Mouse (Mus musculus): ENCODE data around the gene Srsf2. TPM values are rescaled to one million over a fixed set of nuclear protein-coding genes. Genes with fewer than 3 reads are reported as not detected.

Srsf2 gene
- polyA plus RNA-seq, 1 experiment: 306 TPM

DNA sequence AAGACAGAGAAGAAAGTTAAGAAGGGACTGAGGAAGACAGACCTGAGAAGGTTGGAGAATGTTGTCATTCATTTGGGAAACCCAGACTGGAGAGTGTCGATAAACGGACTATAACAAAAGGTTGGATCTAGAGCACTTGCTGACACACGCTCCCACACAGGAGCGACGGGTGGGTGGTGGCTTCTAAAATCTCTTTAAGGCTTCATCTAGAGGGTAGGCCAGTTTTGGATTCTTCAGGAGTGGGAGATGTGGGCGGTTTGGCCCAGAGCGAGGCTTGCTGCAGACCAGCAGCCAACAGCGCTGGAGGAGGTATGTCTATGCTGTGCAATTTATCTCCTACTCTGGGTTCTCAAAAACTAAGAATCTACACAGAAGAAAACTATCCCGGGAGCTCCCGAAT is 30.3 kb downstream of the Srsf2 start:
- Histone ChIP-seq H3K4me3 (ENCODE audit: insufficient read depth, low read length) (no peak overlapping the region), H3K4me1 (ENCODE audit: control insufficient read depth, insufficient read depth, low read length) (peaks cover 37% of the 10 kb centered on the region), H3K27ac (ENCODE audit: insufficient read depth, low read length) (peak overlapping the region; percentile 60; the same call in 1 of the 2 replicates)
- TF ChIP-seq POLR2A (IDR thresholded peaks at IDR 0.05; ENCODE audit: low read depth, low read length) (no peak), CTCF (IDR thresholded peaks at IDR 0.05; ENCODE audit: borderline replicate concordance, insufficient read depth, low read length) (no peak)

DNA sequence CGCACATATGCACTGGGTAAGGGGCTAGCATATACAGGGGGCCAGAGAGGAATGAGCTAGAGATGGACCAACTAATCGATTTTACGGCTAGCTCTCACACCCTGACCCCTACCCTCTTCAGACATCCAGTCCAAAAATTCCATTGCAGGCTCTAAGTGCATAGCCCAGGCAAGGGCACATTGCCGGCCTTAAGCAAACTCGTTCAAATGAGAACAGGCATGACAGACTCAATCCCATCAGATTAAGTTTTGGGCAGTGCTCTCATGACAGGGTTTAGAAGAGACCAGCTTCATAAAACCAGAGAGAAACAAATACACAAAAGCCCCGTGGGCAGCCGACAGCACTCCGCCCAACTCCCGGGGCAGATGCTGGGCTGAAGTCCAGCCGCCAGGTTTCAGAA is 30.7 kb downstream of the Srsf2 start:
- TF ChIP-seq POLR2A (IDR thresholded peaks at IDR 0.05; ENCODE audit: low read depth, low read length): no peak
- no peak for TF ChIP-seq CTCF (IDR thresholded peaks at IDR 0.05; ENCODE audit: borderline replicate concordance, insufficient read depth, low read length)
- no peak overlapping the region for H3K4me3 ChIP-seq (ENCODE audit: insufficient read depth, low read length)
- peaks cover 40% of the 10 kb centered on the region for H3K4me1 ChIP-seq (ENCODE audit: control insufficient read depth, insufficient read depth, low read length)
- peak overlapping the region; percentile 60 for H3K27ac ChIP-seq (ENCODE audit: insufficient read depth, low read length)

DNA sequence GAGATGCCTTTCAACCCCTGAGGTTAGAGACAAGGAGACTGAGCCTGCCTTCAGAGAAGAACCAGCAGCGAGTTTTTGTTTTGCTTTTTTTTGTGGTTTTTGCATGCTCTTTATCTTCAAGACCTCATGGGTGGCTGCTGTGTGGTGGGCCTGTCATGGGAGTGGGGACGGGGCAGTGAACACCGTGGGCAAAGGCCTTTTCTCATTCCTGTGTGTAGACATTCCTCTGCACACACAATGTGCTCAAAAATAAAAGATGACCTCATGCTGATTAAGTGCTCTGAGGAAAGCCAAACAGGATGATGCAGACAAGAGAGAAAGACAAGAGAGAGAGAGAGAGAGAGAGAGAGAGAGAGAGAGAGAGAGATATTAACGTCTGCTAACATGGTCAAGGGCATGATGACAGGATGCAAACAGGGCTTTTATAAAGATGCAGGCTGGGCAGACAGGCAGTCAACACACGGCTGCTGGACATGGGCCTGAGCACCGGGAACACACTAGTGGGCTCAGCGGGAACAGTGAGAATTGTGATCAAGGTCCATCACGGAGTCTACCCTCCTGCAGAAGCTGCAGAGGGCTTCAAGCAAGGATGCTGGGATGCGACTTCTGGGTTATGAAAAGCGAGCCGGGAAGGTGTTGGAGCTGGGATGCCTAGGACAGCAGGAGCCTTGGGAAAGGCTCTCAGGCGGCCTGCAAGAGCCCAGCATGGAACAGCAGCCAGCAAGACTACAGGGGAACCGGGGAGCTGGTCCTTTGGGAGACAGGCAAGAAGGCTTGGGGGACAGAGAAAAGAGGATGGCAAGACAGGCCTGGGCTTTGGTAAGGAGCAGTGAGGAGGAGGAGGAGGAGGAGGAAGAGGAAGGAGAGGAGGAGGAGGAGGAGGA is 31.6 kb downstream of the Srsf2 start:
- Histone ChIP-seq H3K4me1 (ENCODE audit: control insufficient read depth, insufficient read depth, low read length) (peaks cover 43% of the 10 kb centered on the region), H3K4me3 (ENCODE audit: insufficient read depth, low read length) (no peak overlapping the region), H3K27ac (ENCODE audit: insufficient read depth, low read length) (peak overlapping the region; percentile 60)
- TF ChIP-seq POLR2A (IDR thresholded peaks at IDR 0.05; ENCODE audit: low read depth, low read length) (no peak), CTCF (IDR thresholded peaks at IDR 0.05; ENCODE audit: borderline replicate concordance, insufficient read depth, low read length) (no peak)

DNA sequence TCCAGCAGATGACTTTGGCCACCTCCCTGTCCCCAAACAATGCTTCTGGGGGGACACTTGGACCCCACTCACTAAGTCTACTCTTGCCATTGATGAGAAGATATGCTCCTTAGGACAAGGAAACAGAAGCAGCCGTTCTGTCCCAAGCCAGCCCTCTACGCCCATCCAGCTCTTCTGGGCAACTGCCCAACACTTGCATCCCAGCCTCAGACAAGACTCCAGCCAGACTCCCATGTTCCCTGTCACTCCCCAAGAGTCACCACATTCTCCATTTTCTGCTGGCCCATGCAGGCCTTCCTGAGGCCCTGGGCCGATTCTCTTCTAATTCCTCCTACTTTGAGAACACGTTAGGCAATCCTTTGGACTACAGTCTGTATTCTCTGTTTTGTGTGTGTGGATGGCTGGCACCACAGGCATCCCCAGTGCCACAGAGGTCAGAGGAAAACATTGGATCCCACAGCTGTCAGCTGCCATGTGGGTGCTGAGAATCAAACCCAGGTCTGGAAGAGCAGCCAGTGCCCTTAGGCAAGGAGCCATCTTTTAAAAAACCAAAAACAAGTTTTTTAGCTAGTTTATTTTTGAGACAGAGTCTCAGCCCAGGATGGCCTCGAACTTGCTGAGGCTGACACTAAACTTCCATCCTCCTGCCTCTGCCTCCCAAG is 32.8 kb downstream of the Srsf2 start:
- TF ChIP-seq POLR2A (IDR thresholded peaks at IDR 0.05; ENCODE audit: low read depth, low read length): no peak
- TF ChIP-seq CTCF (IDR thresholded peaks at IDR 0.05; ENCODE audit: borderline replicate concordance, insufficient read depth, low read length): no peak
- no peak overlapping the region for H3K4me3 ChIP-seq (ENCODE audit: insufficient read depth, low read length)
- peak overlapping the region; percentile 60 for H3K27ac ChIP-seq (ENCODE audit: insufficient read depth, low read length)
- peaks cover 43% of the 10 kb centered on the region for H3K4me1 ChIP-seq (ENCODE audit: control insufficient read depth, insufficient read depth, low read length)

DNA sequence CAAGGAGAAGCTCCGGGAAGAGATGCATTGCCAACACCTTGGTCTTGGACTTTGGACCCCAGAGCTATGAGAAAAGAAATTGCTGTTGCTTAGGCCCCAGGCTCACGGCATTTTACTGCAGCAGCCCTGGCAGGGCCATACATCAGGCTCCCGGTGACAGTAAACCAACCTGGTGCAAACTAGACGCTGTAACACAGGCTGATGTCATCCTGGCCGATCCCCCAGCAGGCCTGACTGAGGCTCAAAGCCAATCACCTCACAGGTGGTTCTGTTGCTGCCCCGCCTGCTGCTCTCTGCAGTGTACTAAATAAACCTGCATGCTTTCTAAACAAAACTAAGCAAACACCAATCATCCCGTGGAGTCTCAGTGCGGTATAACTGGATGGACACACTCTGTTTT is 34.2 kb downstream of the Srsf2 start:
- Histone ChIP-seq H3K27ac (ENCODE audit: insufficient read depth, low read length) (peak overlapping the region; percentile 17), H3K4me1 (ENCODE audit: control insufficient read depth, insufficient read depth, low read length) (peaks cover 51% of the 10 kb centered on the region), H3K4me3 (ENCODE audit: insufficient read depth, low read length) (no peak overlapping the region)
- no peak for TF ChIP-seq POLR2A (IDR thresholded peaks at IDR 0.05; ENCODE audit: low read depth, low read length)
- TF ChIP-seq CTCF (IDR thresholded peaks at IDR 0.05; ENCODE audit: borderline replicate concordance, insufficient read depth, low read length): no peak

DNA sequence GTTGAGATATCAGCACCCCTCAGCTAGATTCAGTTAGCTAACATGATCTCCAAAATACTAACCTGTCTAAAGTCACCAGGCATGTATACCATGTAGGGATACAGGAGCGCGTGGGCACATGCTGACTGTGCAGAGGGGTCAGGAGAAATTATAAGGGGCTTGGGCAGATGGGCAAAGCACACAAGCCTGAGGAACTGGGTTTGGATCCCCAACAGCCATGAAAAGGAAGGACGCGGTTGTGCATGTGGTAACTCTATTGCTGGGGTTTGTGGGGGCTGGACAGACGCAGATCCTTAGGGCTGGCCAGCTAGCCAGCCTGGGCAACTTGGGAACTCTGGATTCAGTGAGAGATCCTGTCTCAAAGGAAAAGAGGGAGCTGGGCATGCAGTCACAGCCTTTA is 35.3 kb downstream of the Srsf2 start:
- H3K4me3 ChIP-seq (ENCODE audit: insufficient read depth, low read length): no peak overlapping the region
- TF ChIP-seq CTCF (IDR thresholded peaks at IDR 0.05; ENCODE audit: borderline replicate concordance, insufficient read depth, low read length): no peak
- TF ChIP-seq POLR2A (IDR thresholded peaks at IDR 0.05; ENCODE audit: low read depth, low read length): no peak
- peak overlapping the region; percentile 88 for H3K27ac ChIP-seq (ENCODE audit: insufficient read depth, low read length)
- H3K4me1 ChIP-seq (ENCODE audit: control insufficient read depth, insufficient read depth, low read length): peaks cover 56% of the 10 kb centered on the region

DNA sequence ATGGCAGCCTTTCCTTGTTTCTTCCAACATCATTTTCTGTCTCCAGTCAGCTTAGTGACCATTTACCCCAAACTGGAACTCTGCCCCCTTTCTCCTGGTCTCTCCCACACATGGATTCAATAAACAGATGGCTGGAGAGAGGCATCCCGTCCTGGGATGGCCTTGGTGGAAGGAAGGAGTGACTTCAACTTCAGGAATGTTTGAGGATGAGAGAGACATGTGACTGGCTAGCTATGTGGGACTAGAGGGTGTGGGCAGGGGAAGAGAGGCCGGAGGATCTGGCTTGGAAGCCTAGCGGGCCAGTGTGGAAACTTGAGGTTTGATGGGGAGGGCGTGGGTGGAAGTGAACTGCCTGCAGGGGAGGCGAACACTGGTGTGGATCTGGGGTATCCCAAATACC is 36.1 kb downstream of the Srsf2 start:
- peak overlapping the region; percentile 93 for H3K27ac ChIP-seq (ENCODE audit: insufficient read depth, low read length)
- TF ChIP-seq POLR2A (IDR thresholded peaks at IDR 0.05; ENCODE audit: low read depth, low read length) (0 out of 2 replicates have a peak, but pooled peaks have one; percentile 28), CTCF (IDR thresholded peaks at IDR 0.05; ENCODE audit: borderline replicate concordance, insufficient read depth, low read length) (no peak)
- H3K4me1 ChIP-seq (ENCODE audit: control insufficient read depth, insufficient read depth, low read length): peaks cover 54% of the 10 kb centered on the region

DNA sequence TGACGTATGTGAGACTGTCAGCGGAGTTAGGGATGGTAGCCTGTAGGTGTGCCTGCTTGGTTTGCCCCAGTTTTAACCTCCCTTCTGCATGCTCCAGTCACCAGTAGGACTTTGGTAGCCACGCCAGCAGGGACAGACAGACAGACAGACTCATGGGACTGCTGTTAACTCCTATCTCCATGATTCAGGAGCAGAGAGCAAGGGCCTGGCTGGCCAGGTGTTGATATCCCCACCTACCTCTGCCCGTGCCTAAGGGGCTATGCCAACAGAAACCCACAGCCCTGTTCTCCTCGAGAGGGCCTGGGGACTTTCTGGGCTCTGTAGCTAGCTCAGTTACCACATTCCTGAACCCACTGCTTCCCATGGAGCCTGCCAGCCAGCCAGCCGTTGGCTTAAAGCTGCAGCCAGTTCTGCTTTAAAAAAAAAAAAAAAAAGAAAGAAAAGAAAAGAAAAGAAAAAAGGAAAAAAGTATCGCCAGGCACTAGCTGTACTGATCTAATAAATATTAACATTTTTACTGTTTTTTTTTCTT is 37.9 kb downstream of the Srsf2 start:
- TF ChIP-seq CTCF (IDR thresholded peaks at IDR 0.05; ENCODE audit: borderline replicate concordance, insufficient read depth, low read length) (no peak), POLR2A (IDR thresholded peaks at IDR 0.05; ENCODE audit: low read depth, low read length) (no peak; the same call in 1 of the 2 replicates)
- Histone ChIP-seq H3K4me3 (ENCODE audit: insufficient read depth, low read length) (no peak overlapping the region), H3K4me1 (ENCODE audit: control insufficient read depth, insufficient read depth, low read length) (peaks cover 37% of the 10 kb centered on the region), H3K27ac (ENCODE audit: insufficient read depth, low read length) (peak overlapping the region; percentile 96)

More for the DNA sequence above, 36.1 kb downstream of the Srsf2 start:
- no peak overlapping the region for H3K4me3 ChIP-seq (ENCODE audit: insufficient read depth, low read length)

DNA sequence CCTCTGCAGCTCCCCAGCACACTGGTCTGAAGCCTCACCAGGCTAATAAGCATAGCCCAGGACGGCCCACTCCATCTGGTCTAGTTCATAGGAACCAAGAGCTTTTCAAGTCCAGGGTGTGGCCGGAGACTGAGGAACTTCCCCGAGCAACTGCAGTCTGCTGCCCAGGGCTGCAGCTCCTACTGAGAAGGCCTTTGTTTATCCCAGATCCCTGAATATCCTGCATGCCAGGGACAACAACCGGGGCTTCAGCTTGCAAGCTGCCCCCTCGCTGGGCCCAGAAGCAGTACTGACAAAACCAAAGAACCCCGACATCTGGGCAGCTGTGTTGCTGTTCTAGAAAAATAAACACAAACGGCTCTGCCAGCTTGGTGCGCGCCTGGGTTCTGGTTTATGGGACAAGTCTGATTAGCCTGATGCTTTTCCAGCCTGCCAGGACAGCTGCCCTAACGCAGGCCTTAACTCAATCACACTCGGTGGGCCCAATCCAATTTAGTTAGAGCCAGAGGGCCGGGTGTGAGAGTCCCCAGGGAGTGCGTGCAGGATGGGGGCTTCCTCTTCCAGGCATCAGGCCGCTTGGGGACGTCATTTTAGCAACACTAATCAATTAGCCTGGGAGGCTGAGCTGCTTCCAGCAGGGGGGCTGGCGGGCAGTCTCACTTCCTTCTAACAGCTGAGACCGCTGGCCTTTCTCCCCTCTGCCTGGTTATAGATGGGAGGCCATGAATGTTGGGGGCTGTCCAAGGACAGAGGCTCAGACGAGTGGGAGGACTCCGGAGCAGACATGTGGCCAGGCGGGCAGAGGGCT is 38.6 kb downstream of the Srsf2 start:
- TF ChIP-seq CTCF (IDR thresholded peaks at IDR 0.05; ENCODE audit: borderline replicate concordance, insufficient read depth, low read length) (no peak), POLR2A (IDR thresholded peaks at IDR 0.05; ENCODE audit: low read depth, low read length) (no peak)
- Histone ChIP-seq H3K4me3 (ENCODE audit: insufficient read depth, low read length) (no peak overlapping the region), H3K4me1 (ENCODE audit: control insufficient read depth, insufficient read depth, low read length) (peaks cover 33% of the 10 kb centered on the region), H3K27ac (ENCODE audit: insufficient read depth, low read length) (peak overlapping the region; percentile 96)
